Mouse (Mus musculus): ENCODE results near the gene Tbx22.

Gene Tbx22

GRCm38 (mm10) chrX:107667664-107668063, at the start of gene Tbx22:
Gene Tbx22 (plus strand): TSS chrX:107667964.
- no peak within 1 kb of the TSS for H3K4me3 ChIP-seq (replicated peaks; ENCODE audit: low read length)
- H3K9me3 ChIP-seq (ENCODE audit: low read length) = no peaks in the 10 kb centered on the region
- no peaks in the 10 kb centered on the region for H3K27me3 ChIP-seq (ENCODE audit: insufficient read depth, low read length)
- H3K36me3 ChIP-seq (ENCODE audit: insufficient read depth, low read length) = no peaks in the 10 kb centered on the region
- TF ChIP-seq CTCF (conservative IDR thresholded peaks at IDR 0.05; ENCODE audit: low read length) (no peak), POU5F1 (IDR thresholded peaks at IDR 0.05; ENCODE audit: borderline replicate concordance, low read length) (no peak), NANOG (IDR thresholded peaks at IDR 0.05; ENCODE audit: borderline replicate concordance, low read length) (no peak)
- H3K4me1 ChIP-seq (replicated peaks; ENCODE audit: low read depth, low read length) = no peaks in the 10 kb centered on the region

GRCm38 (mm10) chrX:107668677-107669076, 913 bp downstream of the Tbx22 start:
- Histone ChIP-seq H3K36me3 (ENCODE audit: insufficient read depth, low read length) (no peaks in the 10 kb centered on the region), H3K9me3 (ENCODE audit: low read length) (no peaks in the 10 kb centered on the region), H3K4me3 (replicated peaks; ENCODE audit: low read length) (no peak overlapping the region), H3K27me3 (ENCODE audit: insufficient read depth, low read length) (no peaks in the 10 kb centered on the region), H3K4me1 (replicated peaks; ENCODE audit: low read depth, low read length) (no peaks in the 10 kb centered on the region)
- TF ChIP-seq NANOG (IDR thresholded peaks at IDR 0.05; ENCODE audit: borderline replicate concordance, low read length) (no peak), POU5F1 (IDR thresholded peaks at IDR 0.05; ENCODE audit: borderline replicate concordance, low read length) (no peak), CTCF (conservative IDR thresholded peaks at IDR 0.05; ENCODE audit: low read length) (no peak)

- TF ChIP-seq POU5F1 (IDR thresholded peaks at IDR 0.05; ENCODE audit: borderline replicate concordance, low read length) (no peak), NANOG (IDR thresholded peaks at IDR 0.05; ENCODE audit: borderline replicate concordance, low read length) (no peak), CTCF (conservative IDR thresholded peaks at IDR 0.05; ENCODE audit: low read length) (no peak)
- H3K27me3 ChIP-seq (ENCODE audit: insufficient read depth, low read length) = peaks cover 26% of the 10 kb centered on the region
- no peaks in the 10 kb centered on the region for H3K36me3 ChIP-seq (ENCODE audit: insufficient read depth, low read length)
- no peaks in the 10 kb centered on the region for H3K9me3 ChIP-seq (ENCODE audit: low read length)
- no peaks in the 10 kb centered on the region for H3K4me1 ChIP-seq (replicated peaks; ENCODE audit: low read depth, low read length)
- H3K4me3 ChIP-seq (replicated peaks; ENCODE audit: low read length) = no peak overlapping the region
Observed at GRCm38 (mm10) chrX:107679203-107679602, 11.4 kb downstream of the Tbx22 start.

- Histone ChIP-seq H3K27me3 (ENCODE audit: insufficient read depth, low read length) (no peaks in the 10 kb centered on the region), H3K4me1 (replicated peaks; ENCODE audit: low read depth, low read length) (no peaks in the 10 kb centered on the region), H3K4me3 (replicated peaks; ENCODE audit: low read length) (no peak overlapping the region), H3K9me3 (ENCODE audit: low read length) (no peaks in the 10 kb centered on the region), H3K36me3 (ENCODE audit: insufficient read depth, low read length) (no peaks in the 10 kb centered on the region)
- TF ChIP-seq NANOG (IDR thresholded peaks at IDR 0.05; ENCODE audit: borderline replicate concordance, low read length) (no peak), CTCF (conservative IDR thresholded peaks at IDR 0.05; ENCODE audit: low read length) (no peak), POU5F1 (IDR thresholded peaks at IDR 0.05; ENCODE audit: borderline replicate concordance, low read length) (no peak)
Observed at GRCm38 (mm10) chrX:107708584-107708983, 40.8 kb downstream of the Tbx22 start.

GRCm38 (mm10) chrX:107723541-107723940, 55.8 kb downstream of the Tbx22 start:
- Histone ChIP-seq H3K4me1 (replicated peaks; ENCODE audit: low read depth, low read length) (no peaks in the 10 kb centered on the region), H3K27me3 (ENCODE audit: insufficient read depth, low read length) (no peaks in the 10 kb centered on the region), H3K36me3 (ENCODE audit: insufficient read depth, low read length) (no peaks in the 10 kb centered on the region), H3K9me3 (ENCODE audit: low read length) (no peaks in the 10 kb centered on the region), H3K4me3 (replicated peaks; ENCODE audit: low read length) (no peak overlapping the region)
- TF ChIP-seq NANOG (IDR thresholded peaks at IDR 0.05; ENCODE audit: borderline replicate concordance, low read length) = no peak
- TF ChIP-seq CTCF (conservative IDR thresholded peaks at IDR 0.05; ENCODE audit: low read length) = no peak
- no peak for TF ChIP-seq POU5F1 (IDR thresholded peaks at IDR 0.05; ENCODE audit: borderline replicate concordance, low read length)
